Mouse (Mus musculus) forebrain, embryonic 11.5 days (tissue): Measurements from ENCODE around the gene Tspo. TPM values are rescaled to one million over a fixed set of nuclear protein-coding genes. Genes with fewer than 3 reads are reported as not detected.

ENCODE experiments used
- ATAC-seq: fragments of 200-750 bp; cut with Nextera tagmentation; replicated peaks from 2 replicates; pipeline ENCODE4 v1.8.0; 2017; ENCODE audit warnings: moderate TSS enrichment; ENCODE audit not compliant: low FRiP score
- DNase-seq: peaks from one replicate; pipeline ENCODE4 v3.0.0-alpha.2; 2017; ENCODE audit warnings: low spot score
- H3K27ac ChIP-seq: fragments of 300-500 bp; sonication (generic); 2 replicates; pipeline ENCODE4 v1.5.1; 2014; ENCODE audit warnings: low read depth, low read length
- H3K27me3 ChIP-seq: fragments of 300-500 bp; sonication (generic); 2 replicates; pipeline ENCODE4 v1.6.1; 2014; ENCODE audit warnings: mild to moderate bottlenecking, low read length, mixed read lengths; ENCODE audit not compliant: control insufficient read depth, insufficient read depth
- H3K36me3 ChIP-seq: fragments of 300-500 bp; sonication (generic); 2 replicates; pipeline ENCODE4 v1.6.1; 2014; ENCODE audit warnings: mild to moderate bottlenecking, low read length, moderate library complexity, mixed read lengths; ENCODE audit not compliant: control insufficient read depth, insufficient read depth
- H3K4me1 ChIP-seq: fragments of 300-500 bp; sonication (generic); replicated peaks from 2 replicates; pipeline ENCODE4 v1.6.1; 2014; ENCODE audit warnings: low read length, mixed read lengths; ENCODE audit not compliant: control insufficient read depth, insufficient read depth
- H3K4me2 ChIP-seq: fragments of 300-500 bp; sonication (generic); 2 replicates; pipeline ENCODE4 v1.6.1; 2014; ENCODE audit warnings: low read depth, mild to moderate bottlenecking, low read length, moderate library complexity, mixed read lengths; ENCODE audit not compliant: severe bottlenecking
- H3K4me3 ChIP-seq: fragments of 300-500 bp; sonication (generic); 2 replicates; pipeline ENCODE4 v1.5.1; 2014; ENCODE audit warnings: low read depth, low read length
- H3K9ac ChIP-seq: fragments of 300-500 bp; sonication (generic); 2 replicates; pipeline ENCODE4 v1.6.1; 2014; ENCODE audit warnings: low read length
- H3K9me3 ChIP-seq: fragments of 300-500 bp; sonication (generic); 2 replicates; pipeline ENCODE4 v1.6.1; 2016; ENCODE audit warnings: low read length, mixed read lengths; ENCODE audit not compliant: control insufficient read depth
- WGBS: fragments of 180-500 bp; shearing (Covaris S2); extraction: QIAGEN DNeasy Blood & Tissue Kit; methylation state at CpG from one replicate; pipeline ENCODE4 v1.1.7; 2014; 5-methylcytosine and 5-hydroxymethylcytosine counted together
- microRNA-seq: library from miRNA; unstranded; fragments of <30 nt; microRNA quantifications from one replicate; pipeline ENCODE4, GENCODE M21; 2016; ENCODE audit not compliant: insufficient number of aligned reads
- polyA plus RNA-seq: library from polyadenylated mRNA; unstranded; fragments of >200 nt; fragmentation: Nextera tagmentation; extraction: Ambion mirVana; gene quantifications from 2 replicates; pipeline ENCODE4 v1.2.1, GENCODE M21; 2014

Gene Tspo
- polyA plus RNA-seq, 1 experiment from 2014 or later, result 28.4 TPM

DNA sequence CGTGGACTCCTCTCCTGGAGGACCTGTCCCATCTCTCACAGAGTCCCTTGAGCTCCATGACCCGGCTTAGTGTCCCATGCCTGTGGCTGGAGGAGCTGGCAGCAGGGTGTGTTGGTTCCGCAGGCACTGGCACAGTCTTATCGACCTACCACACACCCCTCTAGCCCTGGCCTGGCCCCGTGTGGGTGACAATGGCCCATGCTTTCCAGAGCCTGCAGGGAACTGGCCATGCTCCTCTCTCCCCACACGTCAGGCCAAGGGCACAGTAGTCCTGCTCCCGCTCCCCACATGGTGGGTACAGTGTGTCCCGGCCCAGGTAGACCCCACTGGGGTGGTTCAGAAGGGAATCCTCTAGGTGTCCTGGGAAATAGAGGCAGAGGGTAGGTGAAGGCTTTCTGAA, 43.3 kb downstream of the Tspo start:
- Histone ChIP-seq H3K4me1 (no peaks in the 10 kb centered on the region), H3K27ac (no peak overlapping the region), H3K4me3 (no peak overlapping the region), H3K9ac (no peak overlapping the region), H3K27me3 (no peaks in the 10 kb centered on the region), H3K36me3 (no peaks in the 10 kb centered on the region), H3K9me3 (no peaks in the 10 kb centered on the region), H3K4me2 (no peak overlapping the region)
- no peak for DNase-seq
- ATAC-seq, result no peak
- WGBS, result 92% methylated on average over 8 of the region's 8 CpGs

DNA sequence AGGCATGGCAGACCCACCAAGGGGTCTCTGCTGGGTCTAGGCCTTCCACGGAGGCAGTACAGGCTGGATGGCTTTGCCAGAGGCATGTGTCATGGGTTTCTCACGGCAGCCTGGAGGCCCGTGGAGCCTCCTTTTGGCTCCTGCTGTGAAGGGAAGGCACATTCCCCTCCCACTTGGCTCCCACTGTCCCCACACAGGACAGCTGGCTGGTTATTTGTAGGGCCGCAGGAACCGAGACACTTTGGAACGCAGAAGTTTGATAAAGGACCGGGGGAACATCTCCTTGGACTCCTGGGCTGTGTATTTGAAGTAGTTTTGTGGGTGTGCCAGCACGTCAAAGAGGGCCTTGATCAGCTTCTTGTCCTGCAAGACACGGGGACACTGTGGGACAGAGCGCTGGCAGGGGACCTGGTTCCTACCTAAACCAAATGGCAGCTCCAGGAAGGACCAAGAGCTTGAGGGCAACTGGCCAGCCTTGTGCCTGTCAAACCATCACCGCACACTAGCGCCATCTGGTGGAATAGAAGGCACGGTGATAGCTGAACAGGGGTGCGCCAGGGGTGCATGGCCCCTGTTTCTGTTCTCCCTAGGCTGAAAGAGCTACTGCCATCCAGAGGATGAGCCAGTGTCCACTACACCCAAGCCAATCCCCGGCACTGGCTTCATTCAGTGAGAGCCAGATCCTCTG, 43.9 kb downstream of the Tspo start:
- H3K9me3 ChIP-seq, result no peaks in the 10 kb centered on the region
- no peak overlapping the region for H3K9ac ChIP-seq
- no peaks in the 10 kb centered on the region for H3K36me3 ChIP-seq
- WGBS, result 54% methylated on average over 15 of the region's 15 CpGs
- H3K4me3 ChIP-seq, result no peak overlapping the region
- H3K27ac ChIP-seq, result no peak overlapping the region
- no peaks in the 10 kb centered on the region for H3K27me3 ChIP-seq
- no peak overlapping the region for H3K4me2 ChIP-seq
- H3K4me1 ChIP-seq, result no peaks in the 10 kb centered on the region
- peak; percentile 80 for DNase-seq
- no peak for ATAC-seq

DNA sequence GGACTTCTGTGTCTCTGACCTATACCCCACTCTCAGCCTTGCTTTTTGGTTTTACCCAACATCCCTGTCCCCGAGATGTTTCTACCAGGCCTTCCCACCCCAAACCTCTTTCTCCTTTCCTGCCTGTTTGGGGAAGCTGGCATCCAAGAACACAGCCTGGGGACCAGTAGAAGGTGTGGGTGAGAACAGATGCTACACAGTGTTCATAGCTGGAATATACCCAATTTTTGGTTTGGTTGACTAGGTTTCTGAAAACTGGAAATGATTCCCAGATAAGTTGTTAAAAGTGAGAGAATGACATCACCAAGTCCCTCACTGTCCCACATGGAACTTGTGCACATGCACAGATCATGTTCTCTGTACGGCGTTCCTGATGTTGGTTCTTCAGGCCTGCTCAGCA, 51.9 kb downstream of the Tspo start:
- ATAC-seq (no peak), DNase-seq (no peak)
- Histone ChIP-seq H3K36me3 (peaks cover 4% of the 10 kb centered on the region; the same call in 1 of the 2 replicates), H3K4me3 (no peak overlapping the region), H3K4me1 (no peaks in the 10 kb centered on the region), H3K27ac (no peak overlapping the region), H3K9me3 (no peaks in the 10 kb centered on the region), H3K4me2 (no peak overlapping the region), H3K9ac (no peak overlapping the region), H3K27me3 (no peaks in the 10 kb centered on the region)
- 92% methylated on average over 3 of the region's 3 CpGs for WGBS

Small RNA genes lying within 50 kb of the gene (microRNA-seq; reads per million reads assigned to microRNA genes)
- not detected for gene Gm24575

Other genes starting within 250 kb of the Tspo start
- 31.3 and 35.0 TPM in 2 replicates for gene Arfgap3, start 213.3 kb upstream of the Tspo start, polyA plus RNA-seq
- gene Pacsin2, start 99.0 kb upstream of the Tspo start, polyA plus RNA-seq, result 48.2 and 50.5 TPM in 2 replicates
- 35.3 and 35.4 TPM in 2 replicates for gene Ttll1, start 52.7 kb upstream of the Tspo start, polyA plus RNA-seq
- 2.3 and 2.5 TPM in 2 replicates for gene Bik, start 36.7 kb upstream of the Tspo start, polyA plus RNA-seq
- gene Mcat, start 195 bp downstream of the Tspo start, polyA plus RNA-seq, result 45.7 and 53.1 TPM in 2 replicates
- 51.8 and 59.5 TPM in 2 replicates for gene Ttll12, start 31.6 kb downstream of the Tspo start, polyA plus RNA-seq
- gene Scube1, start 161.4 kb downstream of the Tspo start, polyA plus RNA-seq, result 33.9 and 38.0 TPM in 2 replicates
- gene Mpped1, start 215.9 kb downstream of the Tspo start, polyA plus RNA-seq, result 39.2 and 40.6 TPM in 2 replicates